Mouse (Mus musculus): ENCODE data around the gene 1110051M20Rik. TPM values are rescaled to one million over a fixed set of nuclear protein-coding genes. Genes with fewer than 3 reads are reported as not detected.
A peak's percentile ranks its signal among the peaks of the same experiment; 100 is the strongest.

1110051M20Rik gene
- polyA plus RNA-seq, 1 experiment from 2014 or later, result 55.7 TPM

- no peak for TF ChIP-seq CTCF (IDR thresholded peaks at IDR 0.05; ENCODE audit: low read depth)
- H3K9ac ChIP-seq (ENCODE audit: low read depth, low read length), result no peak overlapping the region
- no peak overlapping the region for H3K4me3 ChIP-seq (replicated peaks; ENCODE audit: low read depth, low read length)
- 68% methylated on average over 2 of the region's 2 CpGs for WGBS
- H3K4me2 ChIP-seq (ENCODE audit: low read length), result no peak overlapping the region
- no peaks in the 10 kb centered on the region for H3K27me3 ChIP-seq (ENCODE audit: insufficient read depth, low read length)
- no peak overlapping the region for H3K27ac ChIP-seq
- no peaks in the 10 kb centered on the region for H3K4me1 ChIP-seq (replicated peaks; ENCODE audit: insufficient read depth, low read length)
- ATAC-seq (replicated peaks; ENCODE audit: low FRiP score, low read depth) (peak; percentile 24; the same call in 1 of the 2 replicates), DNase-seq (ENCODE audit: low spot score) (no peak)
- peaks cover 24% of the 10 kb centered on the region for H3K36me3 ChIP-seq (ENCODE audit: insufficient read depth, low read length)
- no peaks in the 10 kb centered on the region for H3K9me3 ChIP-seq (replicated peaks; ENCODE audit: low read length)
Measured at GRCm38 (mm10) chr2:91279372-91279755, 165.1 kb downstream of the 1110051M20Rik start.

- TF ChIP-seq CTCF (IDR thresholded peaks at IDR 0.05; ENCODE audit: low read depth), result peak; percentile 81
- no peak overlapping the region for H3K4me3 ChIP-seq (replicated peaks; ENCODE audit: low read depth, low read length)
- peaks cover 29% of the 10 kb centered on the region for H3K36me3 ChIP-seq (ENCODE audit: insufficient read depth, low read length)
- H3K9me3 ChIP-seq (replicated peaks; ENCODE audit: low read length), result no peaks in the 10 kb centered on the region
- DNase-seq (ENCODE audit: low spot score) (peak; percentile 83), ATAC-seq (replicated peaks; ENCODE audit: low FRiP score, low read depth) (peak; percentile 61)
- WGBS, result 30% methylated on average over 10 of the region's 10 CpGs
- H3K9ac ChIP-seq (ENCODE audit: low read depth, low read length), result no peak overlapping the region
- H3K27ac ChIP-seq, result no peak overlapping the region
- no peak overlapping the region for H3K4me2 ChIP-seq (ENCODE audit: low read length)
- no peaks in the 10 kb centered on the region for H3K27me3 ChIP-seq (ENCODE audit: insufficient read depth, low read length)
- no peaks in the 10 kb centered on the region for H3K4me1 ChIP-seq (replicated peaks; ENCODE audit: insufficient read depth, low read length)
Measured at GRCm38 (mm10) chr2:91278749-91279371, 165.6 kb downstream of the 1110051M20Rik start.

- ATAC-seq (replicated peaks; ENCODE audit: low FRiP score, low read depth) (no peak), DNase-seq (ENCODE audit: low spot score) (no peak)
- Histone ChIP-seq H3K36me3 (ENCODE audit: insufficient read depth, low read length) (peaks cover 71% of the 10 kb centered on the region), H3K27ac (no peak overlapping the region), H3K27me3 (ENCODE audit: insufficient read depth, low read length) (no peaks in the 10 kb centered on the region), H3K9ac (ENCODE audit: low read depth, low read length) (no peak overlapping the region), H3K9me3 (replicated peaks; ENCODE audit: low read length) (no peaks in the 10 kb centered on the region), H3K4me3 (replicated peaks; ENCODE audit: low read depth, low read length) (no peak overlapping the region), H3K4me1 (replicated peaks; ENCODE audit: insufficient read depth, low read length) (no peaks in the 10 kb centered on the region; the same call in 1 of the 2 replicates), H3K4me2 (ENCODE audit: low read length) (no peak overlapping the region)
- 92% methylated on average over 8 of the region's 8 CpGs for WGBS
- TF ChIP-seq CTCF (IDR thresholded peaks at IDR 0.05; ENCODE audit: low read depth), result no peak
Measured at GRCm38 (mm10) chr2:91269687-91270133, 174.8 kb downstream of the 1110051M20Rik start.

DNA sequence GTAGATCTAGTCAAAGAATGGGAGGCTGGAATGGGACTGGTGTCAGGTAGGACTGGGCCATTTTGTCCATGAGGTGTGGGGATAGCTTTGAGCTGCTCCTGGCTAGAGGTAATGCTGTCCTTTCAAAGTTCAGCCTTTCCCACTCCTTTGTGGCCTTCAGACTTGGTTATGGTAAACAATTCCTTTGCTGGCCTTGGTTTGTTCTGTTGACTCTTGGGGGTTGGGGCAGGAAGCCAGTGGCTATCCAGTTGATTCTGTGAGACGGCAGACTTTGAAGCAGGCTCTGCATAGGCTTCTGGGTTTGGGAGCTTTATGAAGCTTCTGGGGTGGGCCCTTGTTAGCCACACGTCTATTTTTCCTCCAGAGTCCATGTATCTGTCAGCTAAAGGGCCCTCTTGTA lies 175.8 kb downstream of the 1110051M20Rik start:
- no peak for DNase-seq (ENCODE audit: low spot score)
- Histone ChIP-seq H3K27ac (no peak overlapping the region), H3K4me2 (ENCODE audit: low read length) (no peak overlapping the region), H3K9ac (ENCODE audit: low read depth, low read length) (no peak overlapping the region), H3K27me3 (ENCODE audit: insufficient read depth, low read length) (no peaks in the 10 kb centered on the region), H3K4me3 (replicated peaks; ENCODE audit: low read depth, low read length) (no peak overlapping the region), H3K9me3 (replicated peaks; ENCODE audit: low read length) (no peaks in the 10 kb centered on the region), H3K4me1 (replicated peaks; ENCODE audit: insufficient read depth, low read length) (peaks cover 8% of the 10 kb centered on the region; the same call in 1 of the 2 replicates), H3K36me3 (ENCODE audit: insufficient read depth, low read length) (peaks cover 61% of the 10 kb centered on the region)
- no peak for ATAC-seq (replicated peaks; ENCODE audit: low FRiP score, low read depth)
- 77% methylated on average over 2 of the region's 2 CpGs for WGBS
- TF ChIP-seq CTCF (IDR thresholded peaks at IDR 0.05; ENCODE audit: low read depth), result no peak

- Histone ChIP-seq H3K36me3 (ENCODE audit: insufficient read depth, low read length) (peaks cover 59% of the 10 kb centered on the region), H3K27ac (no peak overlapping the region), H3K9ac (ENCODE audit: low read depth, low read length) (no peak overlapping the region), H3K27me3 (ENCODE audit: insufficient read depth, low read length) (no peaks in the 10 kb centered on the region), H3K4me3 (replicated peaks; ENCODE audit: low read depth, low read length) (no peak overlapping the region), H3K9me3 (replicated peaks; ENCODE audit: low read length) (no peaks in the 10 kb centered on the region), H3K4me1 (replicated peaks; ENCODE audit: insufficient read depth, low read length) (peaks cover 8% of the 10 kb centered on the region; the same call in 1 of the 2 replicates), H3K4me2 (ENCODE audit: low read length) (no peak overlapping the region)
- no peak for TF ChIP-seq CTCF (IDR thresholded peaks at IDR 0.05; ENCODE audit: low read depth)
- WGBS, result 94% methylated on average over 3 of the region's 3 CpGs
- ATAC-seq (replicated peaks; ENCODE audit: low FRiP score, low read depth) (no peak), DNase-seq (ENCODE audit: low spot score) (no peak)
Measured at GRCm38 (mm10) chr2:91268042-91268441, 176.5 kb downstream of the 1110051M20Rik start.

GRCm38 (mm10) chr2:91264711-91265681 lies 179.5 kb downstream of the 1110051M20Rik start, which contains the start of gene Arfgap2:
Arfgap2 (plus strand) TSS chr2:91264974.
- ATAC-seq (replicated peaks; ENCODE audit: low FRiP score, low read depth) (peak; percentile 99), DNase-seq (ENCODE audit: low spot score) (peak; percentile 99)
- peak within 1 kb of the TSS; percentile 83 for H3K4me3 ChIP-seq (replicated peaks; ENCODE audit: low read depth, low read length)
- H3K27ac ChIP-seq, result peak within 1 kb of the TSS; percentile 95
- peak within 1 kb of the TSS; percentile 91 for H3K9ac ChIP-seq (ENCODE audit: low read depth, low read length)
- H3K4me2 ChIP-seq (ENCODE audit: low read length), result peak within 1 kb of the TSS; percentile 70
- 1% methylated on average over 72 of the region's 72 CpGs for WGBS
- TF ChIP-seq CTCF (IDR thresholded peaks at IDR 0.05; ENCODE audit: low read depth), result no peak
- H3K36me3 ChIP-seq (ENCODE audit: insufficient read depth, low read length), result peaks cover 44% of the 10 kb centered on the region
- H3K4me1 ChIP-seq (replicated peaks; ENCODE audit: insufficient read depth, low read length), result peaks cover 8% of the 10 kb centered on the region; the same call in 1 of the 2 replicates
- no peaks in the 10 kb centered on the region for H3K27me3 ChIP-seq (ENCODE audit: insufficient read depth, low read length)
- H3K9me3 ChIP-seq (replicated peaks; ENCODE audit: low read length), result no peaks in the 10 kb centered on the region

All from kidney, postnatal 0 days (tissue).